Mouse (Mus musculus) adrenal gland, postnatal 36 days (tissue): ENCODE measurements around the gene Lamb3. TPM values are rescaled to one million over a fixed set of nuclear protein-coding genes. Genes with fewer than 3 reads are reported as not detected.
A peak's percentile ranks its signal among the peaks of the same experiment; 100 is the strongest.

Experiments
- DNase-seq, 2 experiments: peaks; one replicate each; pipeline ENCODE4 v3.0.0; 2021; ENCODE audit warnings: mixed read lengths in 1 of 2
- total RNA-seq, 2 experiments: library from RNA; stranded (reverse); gene quantifications; 2 replicates each; pipeline ENCODE4 v1.2.3; 2021

Gene Lamb3
- total RNA-seq, 2 experiments from 2014 or later = 2.1 to 3.0 TPM

DNA sequence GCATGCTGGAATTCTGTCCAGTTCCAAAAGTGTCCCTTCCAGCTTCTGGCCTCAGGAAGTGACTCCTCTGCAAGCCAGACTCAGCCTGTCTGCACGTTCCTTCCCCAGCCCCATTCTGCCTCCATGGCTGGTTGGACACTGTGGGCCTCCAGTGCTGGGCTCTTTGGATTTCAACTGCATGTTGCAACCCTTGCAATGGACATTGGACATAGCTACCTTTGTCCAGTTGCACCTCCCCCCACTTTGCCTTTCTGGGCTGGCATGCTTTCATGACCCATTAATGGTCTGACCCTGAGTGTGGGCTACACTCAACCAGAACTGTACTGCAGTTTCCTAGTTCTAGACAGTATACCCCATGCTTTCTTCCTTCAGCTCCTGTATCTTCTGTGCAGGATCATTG is 104.1 kb downstream of the Lamb3 start:
- DNase-seq = peak in 1 of 2 experiments; percentile 40

DNA sequence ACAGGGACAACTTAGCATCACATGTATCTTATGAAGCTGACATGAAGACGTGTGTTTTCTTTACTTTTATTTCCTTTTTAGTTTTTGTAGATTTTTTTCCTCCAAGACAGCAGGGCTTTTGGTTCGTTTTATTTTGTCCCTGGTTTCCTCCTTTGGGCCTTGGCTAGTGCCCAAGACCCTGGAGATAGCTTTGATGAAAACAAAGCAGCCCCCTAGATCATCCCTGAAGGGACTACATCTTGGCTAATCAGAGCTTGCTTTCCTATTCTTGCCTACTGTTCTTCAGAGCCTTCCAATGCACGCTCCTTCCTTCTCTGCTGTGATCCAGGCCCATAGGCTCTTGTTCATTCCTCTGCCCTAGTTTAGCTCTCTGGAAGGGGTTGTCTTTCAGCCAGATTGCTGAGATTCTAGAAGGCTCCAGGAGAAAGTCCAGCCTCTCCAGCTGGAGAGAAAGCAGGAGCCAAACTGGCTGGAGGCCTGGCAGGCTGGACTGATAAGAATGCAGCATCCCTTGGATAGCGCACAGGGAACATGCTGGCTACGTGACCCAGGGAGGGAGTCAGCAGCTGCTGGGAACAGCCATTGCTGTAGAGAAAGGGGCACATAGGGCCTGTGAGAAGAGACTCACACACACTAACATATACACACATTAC is 108.3 kb downstream of the Lamb3 start:
- peak; percentile 60 to 75 for DNase-seq

DNA sequence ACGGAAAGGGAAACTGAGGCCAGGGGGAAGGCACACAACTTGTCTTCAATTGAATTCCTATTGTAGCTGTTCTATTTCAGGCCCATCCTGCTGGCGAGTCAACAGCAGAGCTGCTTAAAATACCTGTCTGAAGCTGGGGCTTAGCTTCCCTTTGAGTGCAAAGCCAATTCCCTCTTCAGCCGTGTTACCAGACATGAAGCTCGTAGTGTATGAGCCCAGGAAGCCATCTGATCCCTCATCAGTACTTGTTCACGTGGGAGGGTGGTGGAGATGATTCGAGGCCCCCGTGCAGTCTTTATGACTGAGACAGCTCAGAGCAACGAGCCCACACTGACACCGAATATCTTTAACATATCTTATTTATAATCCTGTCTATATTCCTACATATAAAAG is 108.9 kb downstream of the Lamb3 start:
- no peak for DNase-seq

DNA sequence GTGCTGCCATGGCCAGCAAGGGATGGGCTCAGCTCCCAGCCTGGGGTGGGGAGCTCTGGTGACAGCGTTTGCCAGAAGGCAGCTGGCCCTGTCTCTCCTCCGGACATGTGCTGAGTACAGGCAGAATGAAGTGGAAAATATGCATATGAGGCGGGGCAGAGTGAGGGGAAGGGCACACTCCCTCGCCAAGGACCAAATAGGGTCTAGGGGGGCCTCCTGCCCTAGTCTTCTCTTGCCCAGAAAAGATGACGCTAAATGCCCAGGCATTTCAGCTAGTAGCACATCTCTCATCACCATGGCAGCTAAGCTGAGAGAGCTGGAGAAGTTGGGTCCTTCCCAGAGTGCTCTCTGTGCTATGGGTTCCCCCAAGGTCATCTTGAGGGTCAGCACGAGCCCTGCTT is 109.7 kb downstream of the Lamb3 start:
- peak; percentile 40 to 58 for DNase-seq

DNA sequence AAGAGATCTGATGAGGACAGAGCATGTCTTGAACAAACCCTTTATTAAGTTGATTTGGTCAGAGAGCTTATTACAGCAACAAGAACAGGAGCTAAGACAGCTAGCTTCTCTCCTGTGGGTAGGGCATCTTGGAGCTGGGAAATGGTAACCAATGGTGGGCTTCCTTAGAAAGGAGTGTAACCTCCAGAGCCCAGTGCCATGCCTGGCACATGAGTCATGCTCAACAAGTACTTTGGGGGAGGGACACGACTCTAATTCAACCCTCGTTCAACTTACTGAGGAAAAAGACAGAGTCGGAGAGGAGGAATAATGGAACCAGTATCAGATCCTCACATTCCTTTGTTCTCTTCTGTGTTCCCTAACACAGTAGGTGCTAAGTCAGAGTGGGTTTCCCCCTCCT is 112.2 kb downstream of the Lamb3 start:
- no peak for DNase-seq

DNA sequence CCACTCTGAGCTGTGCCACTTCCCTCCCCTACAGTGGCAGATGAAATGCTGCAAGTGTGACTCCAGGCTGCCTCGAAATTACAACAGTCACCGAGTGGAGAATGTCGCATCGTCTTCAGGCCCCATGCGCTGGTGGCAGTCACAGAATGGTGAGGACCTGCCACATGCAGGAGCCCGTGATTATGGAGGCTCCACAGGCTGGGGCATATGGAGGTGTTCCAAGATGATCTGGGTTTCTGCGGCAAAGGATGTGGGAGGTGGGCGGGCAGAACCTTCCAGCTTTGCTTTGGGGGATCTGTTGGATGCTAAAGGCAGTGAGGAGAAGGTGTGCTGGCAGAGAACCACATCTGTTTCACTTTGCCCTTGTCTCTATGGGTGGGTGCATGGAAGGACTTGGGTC is 112.9 kb downstream of the Lamb3 start:
- DNase-seq = no peak

DNA sequence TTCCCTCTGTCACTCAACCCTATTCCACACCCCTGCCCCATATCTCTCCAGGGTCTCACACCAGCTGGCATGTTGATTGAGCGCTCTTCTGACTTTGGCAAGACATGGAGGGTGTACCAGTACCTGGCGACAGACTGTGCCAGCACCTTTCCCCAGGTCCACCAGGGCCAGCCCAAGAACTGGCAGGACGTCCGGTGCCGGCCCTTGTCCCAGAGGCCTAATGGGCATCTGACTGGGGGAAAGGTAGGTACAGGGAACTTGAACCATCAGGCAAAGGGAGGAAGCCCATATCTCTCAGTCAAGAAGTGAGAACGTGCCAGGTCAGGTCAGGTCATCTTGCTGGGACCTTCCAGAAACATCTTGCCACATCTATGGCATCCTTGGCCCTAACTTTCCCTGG is 116.2 kb downstream of the Lamb3 start:
- DNase-seq = peak in 1 of 2 experiments; percentile 31

DNA sequence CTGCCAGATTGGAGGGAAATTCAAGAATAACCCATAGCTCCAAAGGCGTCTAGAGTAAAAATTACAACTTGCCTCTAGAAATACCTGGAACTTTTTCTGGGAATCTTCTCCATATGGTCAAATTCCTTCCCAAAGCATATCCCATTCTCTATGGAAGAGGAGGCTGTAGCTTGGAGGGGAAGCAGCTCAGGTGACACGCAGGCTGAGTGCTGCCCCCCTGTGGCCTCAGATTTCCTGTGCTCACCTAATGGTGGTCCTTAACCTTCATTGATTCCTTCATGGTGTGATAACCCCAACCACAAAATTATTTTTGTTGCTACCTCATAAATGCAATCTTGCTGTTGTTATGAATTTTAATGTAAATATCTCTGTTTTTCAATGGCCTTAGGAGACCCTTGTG is 116.7 kb downstream of the Lamb3 start:
- peak; percentile 50 to 79 for DNase-seq

DNA sequence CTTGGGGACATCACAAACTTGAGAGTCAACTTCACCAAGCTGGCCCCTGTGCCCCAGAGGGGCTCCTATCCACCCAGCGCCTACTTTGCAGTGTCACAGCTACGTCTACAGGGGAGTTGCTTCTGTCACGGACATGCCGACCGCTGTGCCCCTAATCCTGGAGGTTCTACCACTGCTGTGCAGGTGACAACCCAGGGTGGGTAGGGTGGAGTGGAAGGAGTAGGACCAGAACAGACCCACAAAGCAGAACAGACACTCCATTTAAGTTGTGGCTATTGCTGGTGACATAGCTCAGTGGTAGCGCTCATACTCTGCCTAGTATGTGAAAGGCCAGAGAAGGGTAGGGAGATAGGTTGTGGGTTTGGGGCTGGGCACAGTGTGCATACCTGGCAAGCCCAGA is 118.4 kb downstream of the Lamb3 start:
- no peak for DNase-seq

DNA sequence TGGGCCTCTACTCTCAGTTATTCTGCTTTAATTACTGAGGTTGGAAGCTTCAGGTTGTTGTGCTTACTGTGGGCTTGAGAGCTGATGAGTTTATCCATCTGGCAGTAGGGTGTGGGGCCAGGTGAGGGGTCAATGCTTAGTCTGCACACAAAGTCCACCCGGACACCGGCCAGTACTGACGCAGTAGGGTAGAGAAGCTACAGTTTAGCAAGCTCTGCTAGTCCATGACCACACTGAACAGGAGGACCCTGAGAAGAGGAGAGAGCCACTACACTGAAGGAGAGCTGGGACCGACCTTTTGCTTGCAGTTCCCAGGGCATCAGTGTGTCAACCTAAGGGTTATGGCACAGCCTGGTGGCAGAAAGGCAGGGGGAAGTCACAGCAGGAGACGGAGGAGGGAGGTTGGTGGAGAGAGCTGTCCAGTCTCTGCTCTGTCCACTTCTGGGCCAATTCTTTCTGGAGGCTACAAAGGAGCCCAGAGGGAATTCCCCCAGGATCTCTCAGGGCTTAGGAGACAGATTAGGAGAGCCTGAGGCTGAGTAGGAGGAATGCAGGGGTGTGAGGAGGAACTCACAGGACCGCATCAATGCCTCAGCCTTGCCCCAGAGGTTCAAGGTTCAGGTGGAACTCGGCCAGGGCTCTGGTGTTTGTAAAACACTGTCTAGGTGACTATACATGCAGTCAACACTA is 119.1 kb downstream of the Lamb3 start:
- peak; percentile 27 to 37 for DNase-seq

DNA sequence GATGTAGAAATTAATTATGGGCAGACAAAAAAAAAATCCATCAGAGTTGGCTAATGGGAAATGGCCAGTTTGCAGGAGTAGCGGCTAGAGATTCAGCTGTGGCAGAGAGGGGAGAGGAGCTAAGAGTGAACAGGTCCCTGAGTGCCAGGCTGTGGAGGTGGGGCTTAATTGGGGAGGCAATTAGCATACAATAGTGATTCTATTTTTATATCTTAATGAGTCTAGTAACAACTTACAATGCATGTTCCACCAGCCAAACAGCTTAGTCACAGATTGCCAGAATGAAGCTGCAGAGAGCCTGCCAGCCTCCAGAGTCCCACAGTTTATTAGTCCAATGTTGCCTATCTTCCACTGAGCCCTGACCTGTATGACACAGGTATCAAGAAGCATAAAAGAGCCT is 119.7 kb downstream of the Lamb3 start:
- DNase-seq = no peak

DNA sequence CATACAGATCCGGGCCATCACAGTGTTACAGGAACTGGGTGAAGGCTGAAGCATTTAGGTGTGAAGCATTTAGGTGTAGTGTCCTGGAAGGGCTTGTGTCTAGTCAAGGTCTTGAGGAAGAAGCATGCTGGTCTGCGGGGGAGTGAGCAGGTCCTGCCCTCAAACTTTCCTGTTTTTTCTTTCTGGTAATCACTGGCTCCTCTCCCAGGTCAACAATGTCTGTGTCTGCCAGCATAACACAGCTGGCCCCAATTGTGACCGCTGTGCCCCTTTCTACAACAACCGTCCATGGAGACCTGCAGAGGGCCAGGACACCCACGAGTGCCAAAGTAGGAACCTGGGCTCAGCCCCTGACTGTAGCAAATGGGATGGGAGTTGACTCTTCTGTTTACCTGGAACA is 120.2 kb downstream of the Lamb3 start:
- DNase-seq = no peak

DNA sequence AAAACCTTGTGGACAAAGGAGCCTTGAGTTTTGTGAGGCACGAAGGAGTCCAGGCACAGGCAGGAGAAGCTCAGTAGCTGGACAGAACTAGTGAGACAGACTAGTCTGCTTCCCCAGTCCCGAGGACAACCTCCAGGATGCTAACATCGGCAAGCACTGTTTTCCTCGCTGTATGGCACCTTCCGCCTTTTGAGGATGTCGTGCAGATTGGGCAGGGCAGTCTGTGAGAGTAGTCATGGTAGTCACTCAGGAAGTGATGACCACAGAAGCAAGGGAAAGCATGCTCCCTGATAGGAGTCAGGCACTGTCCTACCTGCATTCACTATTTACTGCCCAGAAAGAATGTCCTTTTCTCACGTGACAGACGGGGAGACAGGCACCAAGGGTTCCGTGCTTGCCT is 122.1 kb downstream of the Lamb3 start:
- DNase-seq = no peak

DNA sequence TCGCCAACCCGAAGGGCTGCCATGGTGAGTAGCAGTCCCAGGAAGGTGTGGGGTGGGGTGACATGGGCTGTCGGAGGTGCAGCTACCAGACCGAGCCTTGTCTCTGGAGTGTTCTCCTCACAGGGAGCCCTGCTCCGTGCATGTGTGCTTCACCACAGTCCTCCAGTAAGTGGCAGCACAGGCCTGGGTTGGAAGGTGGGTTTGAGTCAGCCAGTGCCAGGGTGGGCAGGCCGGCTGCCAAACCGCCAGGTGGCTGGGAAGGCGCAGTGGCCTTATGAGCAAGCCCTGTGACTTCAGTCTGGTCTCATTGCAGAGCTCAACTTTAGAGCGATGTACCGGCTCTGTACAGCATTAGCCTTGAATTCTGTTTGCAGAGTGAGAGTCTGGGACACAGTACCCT is 122.7 kb downstream of the Lamb3 start:
- peak; percentile 76 to 88 for DNase-seq

DNA sequence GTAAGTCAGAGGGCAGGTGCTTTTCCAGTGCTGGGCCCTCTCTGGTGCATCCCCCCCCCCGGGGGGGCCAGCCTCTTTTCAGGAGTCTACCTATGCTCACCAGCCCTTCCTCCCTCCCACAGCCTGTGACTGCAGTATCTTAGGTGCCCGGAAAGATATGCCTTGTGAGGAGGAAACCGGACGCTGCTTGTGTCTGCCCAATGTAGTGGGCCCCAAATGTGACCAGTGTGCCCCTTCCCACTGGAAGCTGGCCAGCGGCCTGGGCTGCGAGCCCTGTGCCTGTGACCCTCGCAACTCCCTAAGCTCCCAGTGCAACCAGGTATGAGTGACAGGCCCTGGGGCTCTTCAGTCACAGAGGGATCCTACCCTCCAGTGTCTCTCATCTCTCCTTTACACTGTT is 123.1 kb downstream of the Lamb3 start:
- no peak for DNase-seq

DNA sequence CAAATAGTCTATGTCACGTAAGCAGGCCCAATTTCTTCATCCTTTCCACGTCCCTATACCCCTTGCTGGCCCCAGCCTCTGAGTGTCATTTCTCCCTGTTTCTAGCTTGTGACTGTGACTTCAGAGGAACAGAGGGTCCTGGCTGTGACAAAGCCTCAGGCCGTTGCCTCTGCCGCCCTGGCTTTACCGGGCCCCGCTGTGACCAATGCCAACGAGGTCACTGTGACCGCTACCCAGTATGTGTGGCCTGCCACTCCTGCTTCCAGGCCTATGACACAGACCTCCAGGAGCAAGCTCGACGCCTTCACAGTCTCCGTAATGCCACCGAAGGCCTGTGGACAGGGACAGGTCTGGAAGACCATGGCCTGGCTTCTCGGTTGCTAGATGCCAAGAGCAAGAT is 124.5 kb downstream of the Lamb3 start:
- no peak for DNase-seq

DNA sequence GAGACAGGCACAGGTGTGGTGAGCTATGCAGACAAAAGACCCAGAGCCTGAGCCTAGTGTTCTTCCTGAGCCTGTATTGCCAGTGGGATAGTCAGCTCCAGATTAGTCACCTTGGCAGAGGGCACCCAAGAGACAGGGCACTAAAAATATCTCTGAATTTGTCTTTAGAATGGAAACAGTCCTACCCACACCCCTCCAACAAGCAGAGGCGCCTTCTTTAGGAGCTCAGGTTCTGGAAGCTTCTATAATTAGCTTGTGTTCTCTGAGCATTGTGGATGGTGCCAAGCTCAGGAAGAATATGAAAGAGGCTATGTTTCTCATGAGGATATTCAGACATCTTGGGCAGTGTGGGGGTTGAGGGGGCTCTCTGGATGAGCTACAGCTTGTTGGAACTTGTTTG is 125.2 kb downstream of the Lamb3 start:
- no peak for DNase-seq

DNA sequence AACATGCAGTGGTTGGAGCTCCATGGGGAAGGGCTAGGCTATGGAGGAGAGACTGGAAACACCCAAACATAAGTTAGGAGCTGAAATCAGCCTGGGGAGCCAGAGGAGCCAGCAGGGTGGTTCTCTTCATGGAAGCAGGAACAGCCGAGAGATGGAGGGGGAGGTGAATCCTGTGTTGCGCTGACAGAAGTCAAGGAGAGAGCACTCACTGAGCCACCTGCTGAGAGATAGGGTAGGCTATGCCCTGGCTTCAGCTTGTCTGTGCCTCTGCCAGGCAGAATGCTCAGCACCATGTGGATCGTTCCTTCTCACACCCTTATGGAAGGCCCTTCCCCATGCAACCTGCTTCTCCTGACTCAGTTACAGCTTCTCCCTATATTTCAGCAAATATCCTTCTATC is 126.3 kb downstream of the Lamb3 start:
- no peak for DNase-seq

DNA sequence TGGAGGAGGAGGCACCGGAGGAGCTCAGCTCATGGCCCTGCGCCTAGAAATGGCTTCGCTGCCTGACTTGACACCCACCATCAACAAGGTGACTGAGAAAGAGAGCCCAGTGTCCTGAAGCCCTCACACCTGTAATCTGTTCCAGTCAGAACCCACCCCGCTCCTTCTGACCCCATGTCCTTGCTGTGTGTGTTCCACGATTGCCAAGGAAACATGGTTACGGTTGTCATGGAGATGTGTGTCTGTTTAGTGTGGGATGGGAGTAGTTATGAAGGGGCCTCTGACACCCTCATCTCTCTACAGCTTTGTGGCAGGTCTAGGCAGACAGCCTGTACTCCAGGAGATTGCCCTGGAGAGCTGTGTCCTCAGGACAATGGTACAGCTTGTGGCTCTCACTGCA is 127.0 kb downstream of the Lamb3 start:
- DNase-seq = no peak

DNA sequence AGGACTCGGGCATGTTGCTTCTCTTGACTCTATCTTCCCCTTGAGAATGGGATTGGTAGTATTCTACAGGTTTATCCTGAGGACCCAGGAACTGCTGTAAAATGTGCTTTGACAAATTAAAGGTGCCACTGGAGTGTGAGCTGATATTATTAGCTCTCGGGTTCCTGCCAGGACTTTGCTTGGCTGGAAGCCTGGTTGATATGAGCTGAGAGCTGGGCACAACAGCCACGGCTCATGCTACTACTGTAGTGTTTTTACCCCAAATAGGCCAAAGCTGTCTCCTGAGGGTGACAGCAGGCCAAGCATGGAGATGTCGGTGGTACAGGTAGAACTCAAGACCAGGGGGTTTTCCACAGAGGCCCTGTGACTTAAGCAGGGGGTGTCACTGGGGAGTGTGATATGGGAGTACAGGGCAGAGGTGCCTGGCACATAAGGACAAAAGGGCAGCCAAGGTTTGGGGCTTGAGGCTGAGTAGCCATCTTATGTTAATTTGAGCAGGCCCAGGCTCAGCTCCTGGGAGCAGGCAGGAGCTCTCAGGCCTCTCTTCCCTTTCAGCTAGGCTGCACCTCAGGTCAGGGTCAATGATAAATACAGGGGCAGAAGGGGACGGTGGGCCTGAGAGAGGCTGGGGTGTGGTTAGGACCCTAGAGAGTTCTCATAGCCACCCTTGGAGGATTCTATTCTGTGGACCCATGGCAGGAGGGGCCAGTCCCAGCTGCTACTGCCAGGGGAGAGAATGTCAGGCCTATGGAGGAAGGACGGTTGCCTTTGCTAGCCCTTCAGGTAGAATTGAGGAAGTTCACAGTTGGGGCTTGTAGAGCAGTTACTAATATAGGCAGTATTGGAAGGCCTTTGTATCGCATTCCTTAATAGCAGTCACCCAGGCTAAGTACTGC is 128.9 kb downstream of the Lamb3 start:
- DNase-seq = peak in 1 of 2 experiments; percentile 32

DNA sequence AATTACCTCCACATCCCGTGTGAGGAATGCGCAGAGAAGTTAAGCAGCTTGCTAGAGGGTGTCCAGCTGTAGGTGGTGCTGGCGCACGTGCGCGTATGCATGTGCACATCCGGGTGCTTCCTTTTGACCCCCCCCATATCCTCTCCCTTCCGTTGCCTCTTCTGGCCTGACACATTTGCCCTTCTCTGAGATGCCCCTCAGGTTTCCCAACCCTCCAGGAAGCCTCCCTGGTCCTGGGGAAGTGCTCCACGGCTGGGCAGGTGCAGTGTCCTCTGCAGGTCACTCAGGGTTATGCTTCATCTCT is 129.5 kb downstream of the Lamb3 start:
- DNase-seq = no peak

DNA sequence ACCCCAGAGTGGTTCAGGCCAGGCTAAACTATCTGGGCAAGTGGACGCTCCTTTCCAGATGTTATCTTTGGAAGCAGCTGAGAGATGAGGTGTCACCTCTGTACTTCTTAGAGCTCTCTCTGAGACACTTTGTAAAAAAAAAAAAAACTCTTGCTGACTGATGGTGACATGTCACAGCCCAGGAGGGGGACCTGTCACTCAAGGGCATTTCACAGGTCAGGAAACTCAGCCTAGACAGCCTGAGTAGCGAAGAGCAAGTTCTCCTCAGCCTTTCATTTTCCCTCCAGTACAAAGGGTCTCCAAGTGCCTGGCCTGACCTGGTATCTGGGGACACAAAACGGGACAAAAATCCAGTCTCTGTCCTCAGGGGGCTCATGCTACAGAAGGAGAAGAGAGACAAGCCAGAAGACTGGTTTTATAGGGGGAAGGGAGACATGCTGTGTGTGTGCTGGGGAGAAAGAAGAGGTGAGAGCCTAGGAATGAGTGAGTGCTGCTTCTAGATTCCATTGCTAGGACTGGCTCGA is 130.3 kb downstream of the Lamb3 start:
- no peak for DNase-seq

DNA sequence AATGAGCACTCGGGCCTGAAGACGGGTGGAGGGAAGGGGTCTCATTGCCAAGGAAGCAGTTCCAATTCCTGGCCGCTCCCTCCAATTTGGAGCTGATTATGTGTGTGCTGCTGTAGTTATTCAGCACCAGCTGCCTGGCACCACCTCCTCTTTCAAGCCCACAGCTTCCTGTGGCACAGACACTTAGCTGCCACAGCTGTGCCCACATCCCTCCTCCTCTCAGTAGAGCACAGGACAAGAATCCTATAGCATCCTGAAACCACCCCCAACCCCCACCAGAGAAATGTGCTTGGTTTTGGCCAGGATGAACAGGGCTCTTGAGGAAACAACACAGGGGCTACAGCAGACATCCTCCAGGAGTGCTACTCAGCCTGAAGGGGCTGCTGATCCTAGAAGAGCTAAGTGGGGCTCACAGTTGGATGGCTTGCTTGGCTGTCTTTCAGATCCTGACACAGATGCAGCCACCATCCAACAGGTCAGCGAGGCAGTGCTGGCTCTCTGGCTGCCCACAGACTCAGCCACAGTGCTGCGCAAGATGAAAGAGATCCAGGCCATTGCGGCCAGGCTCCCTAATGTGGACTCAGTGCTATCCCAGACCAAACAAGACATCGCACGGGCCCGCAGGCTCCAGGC is 131.0 kb downstream of the Lamb3 start:
- DNase-seq = no peak
